Mouse (Mus musculus): ENCODE data around the gene Olfr1089. TPM values are rescaled to one million over a fixed set of nuclear protein-coding genes. Genes with fewer than 3 reads are reported as not detected.

Gene Olfr1089
- polyA plus RNA-seq (2016; fragmentation: Nextera tagmentation; extraction: Ambion mirVana) = not detected in 2 replicates

GRCm38 (mm10) chr2:86733601-86734000 is at the start of gene Olfr1089:
Gene Olfr1089 (minus strand): TSS chr2:86733701.
- H3K4me2 ChIP-seq (replicated peaks) = no peak within 1 kb of the TSS
- H3K4me3 ChIP-seq = no peak within 1 kb of the TSS
- ATAC-seq (ENCODE audit: low FRiP score, low read depth) = no peak
- H3K27me3 ChIP-seq (replicated peaks) = no peaks in the 10 kb centered on the region
- no peaks in the 10 kb centered on the region for H3K4me1 ChIP-seq
- H3K36me3 ChIP-seq = no peaks in the 10 kb centered on the region
- H3K9me3 ChIP-seq = no peaks in the 10 kb centered on the region
- no peak within 1 kb of the TSS for H3K9ac ChIP-seq
- no peak within 1 kb of the TSS for H3K27ac ChIP-seq

- H3K36me3 ChIP-seq = no peaks in the 10 kb centered on the region
- WGBS = 86% methylated on average over 2 of the region's 2 CpGs
- no peaks in the 10 kb centered on the region for H3K27me3 ChIP-seq (replicated peaks)
Measured at GRCm38 (mm10) chr2:86782179-86782578, 48.7 kb upstream of the Olfr1089 start, which contains the start of gene Olfr1093. Gene Olfr1093 (plus strand): TSS chr2:86782479.

GRCm38 (mm10) chr2:86761050-86761449 is 27.5 kb upstream of the Olfr1089 start:
- H3K36me3 ChIP-seq = no peaks in the 10 kb centered on the region
- no peak for ATAC-seq (ENCODE audit: low FRiP score, low read depth)
- WGBS = 97% methylated on average over 6 of the region's 6 CpGs
- no peak overlapping the region for H3K4me3 ChIP-seq
- no peaks in the 10 kb centered on the region for H3K4me1 ChIP-seq
- no peaks in the 10 kb centered on the region for H3K27me3 ChIP-seq (replicated peaks)
- no peaks in the 10 kb centered on the region for H3K9me3 ChIP-seq
- no peak overlapping the region for H3K4me2 ChIP-seq (replicated peaks)
- no peak overlapping the region for H3K27ac ChIP-seq
- H3K9ac ChIP-seq = no peak overlapping the region

More at GRCm38 (mm10) chr2:86782179-86782578, 48.7 kb upstream of the Olfr1089 start, which contains the start of gene Olfr1093:
- Histone ChIP-seq H3K4me1 (no peaks in the 10 kb centered on the region), H3K4me3 (no peak within 1 kb of the TSS), H3K9ac (no peak within 1 kb of the TSS), H3K9me3 (no peaks in the 10 kb centered on the region), H3K4me2 (replicated peaks) (no peak within 1 kb of the TSS), H3K27ac (no peak within 1 kb of the TSS)
- no peak for ATAC-seq (ENCODE audit: low FRiP score, low read depth)

- 95% methylated on average over 1 of the region's 1 CpGs for WGBS
- Histone ChIP-seq H3K4me3 (no peak within 1 kb of the TSS), H3K27ac (no peak within 1 kb of the TSS), H3K27me3 (replicated peaks) (no peaks in the 10 kb centered on the region), H3K36me3 (no peaks in the 10 kb centered on the region), H3K4me2 (replicated peaks) (no peak within 1 kb of the TSS), H3K9me3 (no peaks in the 10 kb centered on the region), H3K4me1 (no peaks in the 10 kb centered on the region), H3K9ac (no peak within 1 kb of the TSS)
- no peak for ATAC-seq (ENCODE audit: low FRiP score, low read depth)
Measured at GRCm38 (mm10) chr2:86758893-86759292, 25.4 kb upstream of the Olfr1089 start, which contains the start of gene Olfr1090. Gene Olfr1090 (minus strand): TSS chr2:86758993.

- Histone ChIP-seq H3K4me3 (no peak within 1 kb of the TSS), H3K27ac (no peak within 1 kb of the TSS), H3K36me3 (no peaks in the 10 kb centered on the region), H3K27me3 (replicated peaks) (no peaks in the 10 kb centered on the region), H3K4me2 (replicated peaks) (no peak within 1 kb of the TSS), H3K9ac (no peak within 1 kb of the TSS), H3K9me3 (no peaks in the 10 kb centered on the region), H3K4me1 (no peaks in the 10 kb centered on the region)
- no peak for ATAC-seq (ENCODE audit: low FRiP score, low read depth)
Measured at GRCm38 (mm10) chr2:86698295-86698694, 35.2 kb downstream of the Olfr1089 start, which contains the start of gene Olfr1087. Gene Olfr1087 (minus strand): TSS chr2:86698395.

Other genes starting within 250 kb of the Olfr1089 start
- not detected in 2 replicates for gene Olfr228, start 246.3 kb downstream of the Olfr1089 start, polyA plus RNA-seq (2016; fragmentation: Nextera tagmentation; extraction: Ambion mirVana)
- not detected in 2 replicates for gene Olfr1076, start 225.2 kb downstream of the Olfr1089 start, polyA plus RNA-seq (2016; fragmentation: Nextera tagmentation; extraction: Ambion mirVana)
- gene Olfr1079, start 191.2 kb downstream of the Olfr1089 start, polyA plus RNA-seq (2016; fragmentation: Nextera tagmentation; extraction: Ambion mirVana) = not detected in 2 replicates
- not detected in 2 replicates for gene Olfr1080, start 175.5 kb downstream of the Olfr1089 start, polyA plus RNA-seq (2016; fragmentation: Nextera tagmentation; extraction: Ambion mirVana)
- not detected in 2 replicates for gene Olfr1082, start 134.7 kb downstream of the Olfr1089 start, polyA plus RNA-seq (2016; fragmentation: Nextera tagmentation; extraction: Ambion mirVana)
- gene Olfr1084, start 94.0 kb downstream of the Olfr1089 start, polyA plus RNA-seq (2016; fragmentation: Nextera tagmentation; extraction: Ambion mirVana) = not detected in 2 replicates
- gene Olfr1085, start 71.7 kb downstream of the Olfr1089 start, polyA plus RNA-seq (2016; fragmentation: Nextera tagmentation; extraction: Ambion mirVana) = not detected in 2 replicates
- gene Olfr1086, start 53.6 kb downstream of the Olfr1089 start, polyA plus RNA-seq (2016; fragmentation: Nextera tagmentation; extraction: Ambion mirVana) = not detected in 2 replicates
- not detected in 2 replicates for gene Olfr1087, start 35.3 kb downstream of the Olfr1089 start, polyA plus RNA-seq (2016; fragmentation: Nextera tagmentation; extraction: Ambion mirVana)
- gene Olfr1090, start 25.3 kb upstream of the Olfr1089 start, polyA plus RNA-seq (2016; fragmentation: Nextera tagmentation; extraction: Ambion mirVana) = not detected in 2 replicates
- not detected in 2 replicates for gene Olfr1093, start 48.8 kb upstream of the Olfr1089 start, polyA plus RNA-seq (2016; fragmentation: Nextera tagmentation; extraction: Ambion mirVana)
- gene Olfr141, start 76.3 kb upstream of the Olfr1089 start, polyA plus RNA-seq (2016; fragmentation: Nextera tagmentation; extraction: Ambion mirVana) = not detected in 2 replicates
- gene Olfr1094, start 91.0 kb upstream of the Olfr1089 start, polyA plus RNA-seq (2016; fragmentation: Nextera tagmentation; extraction: Ambion mirVana) = not detected in 2 replicates
- gene Olfr1095, start 118.0 kb upstream of the Olfr1089 start, polyA plus RNA-seq (2016; fragmentation: Nextera tagmentation; extraction: Ambion mirVana) = not detected in 2 replicates
- not detected in 2 replicates for gene Gm13723, start 141.1 kb upstream of the Olfr1089 start, polyA plus RNA-seq (2016; fragmentation: Nextera tagmentation; extraction: Ambion mirVana)
- not detected in 2 replicates for gene Olfr1097, start 158.5 kb upstream of the Olfr1089 start, polyA plus RNA-seq (2016; fragmentation: Nextera tagmentation; extraction: Ambion mirVana)
- not detected in 2 replicates for gene Olfr1098, start 190.8 kb upstream of the Olfr1089 start, polyA plus RNA-seq (2016; fragmentation: Nextera tagmentation; extraction: Ambion mirVana)
- not detected in 2 replicates for gene Olfr1099, start 227.0 kb upstream of the Olfr1089 start, polyA plus RNA-seq (2016; fragmentation: Nextera tagmentation; extraction: Ambion mirVana)
- not detected in 2 replicates for gene Olfr1100, start 246.3 kb upstream of the Olfr1089 start, polyA plus RNA-seq (2016; fragmentation: Nextera tagmentation; extraction: Ambion mirVana)